Mouse (Mus musculus) layer of hippocampus, adult 11-12 months (tissue): ENCODE measurements around the gene H2-DMa.
"Not testable (repeated sequence)": the region's sequence is repeated elsewhere in the genome, so short reads cannot be mapped to it uniquely, and the experiment has no call there.

ENCODE experiments used
- DNase-seq: peaks from one replicate; pipeline ENCODE4 v3.0.0; 2022; ENCODE audit warnings: low spot score

Gene H2-DMa

DNA sequence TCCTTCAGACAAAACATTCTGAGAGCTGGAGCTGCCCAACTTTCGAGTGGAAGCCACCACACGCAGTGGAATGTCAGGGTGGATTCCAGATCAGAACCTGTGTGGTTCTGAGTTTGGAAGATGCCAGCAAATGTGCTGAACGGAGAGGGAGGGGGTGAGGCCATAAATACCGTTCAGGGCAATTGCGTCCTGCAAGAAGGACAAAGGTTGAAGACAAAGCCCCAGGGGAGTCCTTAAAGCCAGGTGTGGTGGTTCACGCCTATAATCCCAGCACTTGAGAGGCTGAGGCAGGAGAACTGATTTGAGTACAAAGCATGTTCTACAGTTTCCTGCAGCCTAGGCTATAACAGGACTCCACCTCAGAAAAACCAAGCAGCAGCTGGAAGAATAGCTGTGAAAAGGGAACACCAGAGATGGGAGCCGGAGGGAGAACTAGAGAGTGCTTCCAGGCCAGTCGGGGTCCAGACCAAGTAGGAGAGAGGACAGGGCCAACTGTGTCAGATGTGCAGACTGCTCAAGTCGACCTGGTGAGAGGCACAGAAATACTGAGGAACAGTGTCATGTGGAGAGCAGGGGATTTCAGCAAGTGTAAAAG lies 7.6 kb downstream of the H2-DMa start:
- DNase-seq, result no peak

DNA sequence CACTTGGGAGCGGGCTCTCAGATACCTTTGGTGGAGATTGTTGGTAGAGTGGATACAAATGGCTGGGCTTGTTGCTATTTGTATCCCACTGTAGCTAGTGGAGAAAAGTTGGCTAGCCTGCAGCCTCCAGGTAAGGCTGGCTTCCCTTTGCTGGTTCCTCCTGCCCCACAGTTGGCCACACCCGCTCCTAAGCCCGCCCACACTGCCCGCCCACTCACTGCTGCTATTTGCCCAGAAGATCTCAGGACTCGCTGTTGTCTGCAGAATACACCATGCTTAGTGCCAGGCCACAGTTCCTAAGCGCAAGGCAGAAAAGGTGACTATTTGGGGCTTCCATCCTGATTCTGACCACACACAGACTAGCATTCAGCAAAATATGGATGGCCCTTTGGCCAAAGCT lies 8.1 kb downstream of the H2-DMa start:
- peak; percentile 67 for DNase-seq

DNA sequence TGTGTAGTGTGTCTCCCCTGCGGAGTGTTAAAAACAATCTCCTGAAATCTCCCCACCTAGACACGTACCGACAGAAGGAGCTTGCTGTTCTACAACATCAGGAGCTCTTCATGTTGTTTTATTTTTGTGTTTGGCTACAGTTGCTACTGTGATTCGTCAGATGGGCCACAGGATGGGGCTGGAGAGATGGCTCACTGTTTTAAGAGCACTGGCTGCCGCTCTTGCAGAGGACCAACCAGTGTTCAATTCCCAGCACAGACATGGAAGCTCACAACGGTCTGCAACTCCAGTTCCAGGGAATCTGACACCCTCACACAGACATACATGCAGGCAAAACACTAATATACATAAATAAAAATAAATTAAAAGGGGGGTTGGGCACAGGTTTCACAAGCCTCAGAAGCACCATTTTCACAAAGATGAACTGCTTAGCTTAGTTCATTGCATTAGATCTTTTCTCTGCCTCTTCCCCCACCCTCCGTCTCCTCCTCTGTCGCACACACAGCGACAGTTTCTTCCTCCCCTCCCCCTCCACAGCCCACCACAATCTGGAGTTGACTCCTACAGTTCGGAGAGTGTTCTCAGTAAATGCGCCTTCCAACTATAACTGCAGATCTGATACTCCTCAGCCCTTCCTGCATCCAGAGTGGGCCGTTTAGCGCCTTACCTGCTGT lies 9.1 kb downstream of the H2-DMa start:
- no peak for DNase-seq

DNA sequence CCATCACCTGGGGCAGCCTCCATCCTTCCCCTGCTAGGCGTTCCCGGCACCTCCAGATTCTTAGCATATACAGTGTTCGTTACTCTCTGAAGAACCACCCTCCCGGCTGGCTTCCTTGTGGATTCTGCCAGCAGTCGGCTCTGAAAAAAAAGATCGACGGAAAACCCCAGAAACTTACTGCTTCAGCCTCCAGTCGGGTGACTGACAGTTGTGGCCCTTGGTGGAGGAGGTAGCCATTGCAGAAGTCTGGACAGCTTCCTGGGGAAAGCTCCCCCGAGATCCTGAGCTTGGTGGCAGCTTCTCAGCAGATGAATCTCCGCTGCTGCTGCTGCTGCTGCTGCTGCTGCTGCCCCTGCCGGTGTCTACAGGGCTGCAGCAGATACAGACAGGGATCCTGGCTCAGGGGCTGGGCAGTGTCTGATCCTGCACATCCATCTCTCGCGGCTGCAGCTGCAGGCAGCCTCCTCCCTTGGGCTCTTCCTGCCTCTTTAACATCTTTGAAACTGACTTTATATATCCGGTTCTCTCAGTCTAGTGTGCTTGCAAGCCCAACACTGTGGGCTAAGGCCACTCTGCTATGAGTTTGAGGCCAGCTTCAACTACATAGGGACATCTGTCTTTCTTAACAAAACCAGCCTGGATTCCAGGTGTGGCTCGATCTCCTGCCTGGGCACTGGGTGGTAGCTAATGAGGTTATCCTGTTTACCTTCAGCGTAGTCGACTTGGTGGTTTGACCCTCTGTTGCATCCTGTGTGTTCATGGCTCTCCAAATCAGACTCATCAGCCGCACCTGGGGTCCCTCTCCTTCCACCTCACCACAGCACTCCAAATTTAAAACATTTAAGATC lies 9.8 kb downstream of the H2-DMa start:
- no peak for DNase-seq

DNA sequence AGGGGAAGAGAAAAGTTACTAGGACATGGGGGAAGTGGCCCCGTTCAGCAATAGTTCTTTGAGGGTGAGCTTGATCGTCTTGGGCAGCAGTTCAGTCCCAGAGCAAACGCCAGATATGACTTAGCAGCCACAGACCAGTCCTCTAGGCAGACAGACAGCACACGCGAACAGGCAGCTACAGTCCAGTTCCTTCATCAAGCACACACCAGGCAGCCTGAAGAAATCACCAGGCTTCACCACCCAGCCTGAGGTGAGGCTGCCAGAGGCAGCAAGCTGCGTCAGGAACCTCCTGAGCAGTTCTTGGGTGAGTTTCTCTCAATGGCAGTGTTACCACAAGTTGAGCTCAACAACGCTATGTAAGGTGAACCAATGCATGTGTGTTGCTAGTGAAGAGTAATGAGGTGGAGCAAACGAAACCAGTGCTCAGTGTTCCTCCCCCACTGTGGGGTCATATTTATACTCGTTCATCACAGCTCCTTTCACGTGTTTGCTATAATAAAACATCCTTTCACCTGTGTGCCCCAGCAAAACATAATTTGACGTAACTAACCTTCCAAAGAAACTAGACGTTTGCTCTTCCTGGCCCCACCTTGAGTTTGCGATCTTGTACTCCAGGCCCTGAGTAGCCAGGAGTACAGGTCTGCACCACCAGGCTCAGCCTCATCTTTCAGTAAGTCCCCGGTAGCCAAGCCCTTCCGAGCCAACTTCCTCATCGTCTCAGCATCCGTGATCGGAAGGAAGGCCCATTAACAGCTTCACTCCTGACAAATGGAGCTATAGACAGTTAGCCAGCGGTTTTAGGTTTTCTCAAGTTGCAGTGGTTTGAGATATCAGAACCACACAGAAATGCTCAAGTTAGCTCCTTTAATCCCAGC lies 11.0 kb downstream of the H2-DMa start:
- DNase-seq, result no peak

DNA sequence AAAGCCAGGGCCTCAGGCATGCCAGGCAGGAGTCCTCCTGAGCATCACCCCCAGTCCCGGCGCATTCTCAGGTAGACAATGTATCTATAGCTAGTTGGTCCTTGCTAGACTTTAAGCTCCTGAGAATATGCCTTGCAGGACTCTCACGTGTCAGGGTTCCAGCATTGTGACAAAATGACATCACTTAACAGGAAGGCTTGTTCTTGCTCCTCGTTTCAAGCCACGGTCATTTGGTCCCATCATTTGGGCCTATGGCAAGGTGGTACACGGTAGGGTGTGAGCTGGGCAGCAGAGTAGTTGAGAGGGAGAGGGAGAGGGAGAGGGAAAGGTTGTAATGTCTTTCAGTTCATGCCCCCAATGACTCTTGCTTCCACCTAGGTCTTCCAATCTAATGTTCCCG lies 12.6 kb downstream of the H2-DMa start:
- DNase-seq, result no peak

DNA sequence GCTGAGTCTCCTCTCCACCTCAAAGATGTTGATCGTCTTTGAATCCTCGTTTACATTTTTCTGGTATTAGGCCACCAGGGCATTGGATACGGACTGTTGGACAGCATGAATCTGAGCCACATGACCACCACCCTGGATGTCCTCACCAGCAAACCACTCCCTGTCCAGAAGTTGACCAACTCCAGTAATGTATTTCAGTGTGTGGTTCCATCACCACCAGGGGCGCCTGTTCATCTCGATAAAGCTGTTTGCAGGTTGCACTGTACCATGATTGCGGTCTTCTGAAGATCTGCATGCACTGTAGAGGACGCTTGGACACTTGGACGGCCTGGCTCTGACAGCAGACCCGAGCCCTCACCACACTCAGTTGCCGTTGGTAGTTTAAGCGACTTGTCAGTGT lies 13.9 kb downstream of the H2-DMa start:
- DNase-seq, result no peak

DNA sequence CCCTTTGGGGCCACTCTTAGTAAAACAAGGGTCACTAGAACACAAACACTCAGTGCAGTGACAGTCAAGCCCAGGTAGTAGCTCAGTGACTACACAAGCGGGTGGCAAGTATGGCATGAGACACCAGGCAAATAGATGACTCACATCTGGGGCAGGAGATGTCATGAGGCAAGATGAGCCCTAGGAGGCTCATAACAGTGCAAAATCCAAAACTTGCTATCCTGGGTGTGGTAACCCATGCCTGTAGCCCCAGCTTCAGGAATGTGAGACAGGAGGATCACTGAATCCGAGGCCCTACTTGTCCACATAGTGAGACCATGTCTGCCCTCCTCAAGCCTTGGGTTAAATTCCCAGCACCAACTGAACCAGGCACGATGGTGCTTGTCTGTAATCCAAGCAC lies 15.1 kb downstream of the H2-DMa start:
- DNase-seq, result peak; percentile 7

DNA sequence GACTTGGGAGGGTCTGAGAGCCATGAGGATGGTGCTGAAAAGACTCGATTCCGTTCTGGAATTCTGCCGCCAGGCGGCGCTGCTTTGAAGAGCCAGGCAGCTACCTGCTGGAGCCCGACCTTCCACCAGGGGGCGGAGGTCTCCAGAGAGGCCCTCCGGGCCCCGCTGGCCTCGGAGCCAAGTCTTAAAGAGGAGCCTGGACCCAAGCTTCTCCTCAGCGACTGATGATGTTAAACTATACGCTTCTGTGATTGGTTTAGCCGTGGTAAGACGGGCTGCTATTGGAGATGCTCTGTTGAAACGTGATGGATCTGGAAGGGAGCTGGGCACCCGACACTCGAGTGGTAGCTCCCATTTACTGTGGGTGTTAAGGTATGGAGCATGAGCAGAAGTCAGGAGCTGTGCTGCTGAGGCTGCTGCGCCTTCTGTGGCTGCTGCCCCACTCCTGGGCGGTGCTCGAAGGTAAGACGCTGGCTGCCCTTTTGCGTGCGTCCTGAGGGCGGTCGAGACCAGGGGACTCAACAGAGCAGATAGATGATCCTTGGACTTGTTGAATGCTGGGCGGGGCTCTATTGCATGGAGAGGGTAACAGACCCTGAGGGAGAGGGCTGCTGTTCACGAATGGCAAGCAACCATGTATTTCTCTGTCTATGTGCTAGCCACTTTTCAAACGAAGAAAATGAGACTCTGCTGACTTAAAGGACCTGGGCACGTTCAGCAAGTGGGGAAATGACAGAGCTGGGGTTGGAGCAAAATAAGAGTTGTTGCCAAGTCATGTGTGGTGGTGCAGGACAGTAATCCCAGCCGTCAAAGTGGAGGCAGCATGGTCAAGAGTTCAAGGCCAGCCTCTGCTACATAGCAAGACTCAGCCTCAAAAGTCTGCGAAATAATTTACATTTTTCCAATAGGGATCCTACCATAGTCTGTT lies 16.2 kb downstream of the H2-DMa start:
- peak; percentile 99 for DNase-seq

DNA sequence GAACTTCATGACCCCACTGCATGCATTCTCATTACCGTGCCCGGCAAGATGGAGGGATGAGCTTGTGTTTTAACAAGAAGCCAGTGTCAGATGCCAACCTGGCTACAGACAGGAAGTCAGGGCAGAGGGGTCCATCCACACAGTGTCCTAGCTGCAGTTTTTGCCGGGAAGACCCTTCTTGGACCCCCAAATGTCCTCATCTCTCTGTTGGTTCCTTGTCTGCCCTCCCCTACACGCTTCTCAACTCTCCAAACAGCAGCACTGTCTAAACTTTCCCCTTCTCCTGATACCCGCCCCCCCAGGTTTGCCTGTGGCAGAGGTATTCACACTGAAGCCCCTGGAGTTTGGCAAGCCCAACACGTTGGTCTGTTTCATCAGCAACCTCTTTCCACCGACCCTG lies 18.3 kb downstream of the H2-DMa start:
- no peak for DNase-seq

DNA sequence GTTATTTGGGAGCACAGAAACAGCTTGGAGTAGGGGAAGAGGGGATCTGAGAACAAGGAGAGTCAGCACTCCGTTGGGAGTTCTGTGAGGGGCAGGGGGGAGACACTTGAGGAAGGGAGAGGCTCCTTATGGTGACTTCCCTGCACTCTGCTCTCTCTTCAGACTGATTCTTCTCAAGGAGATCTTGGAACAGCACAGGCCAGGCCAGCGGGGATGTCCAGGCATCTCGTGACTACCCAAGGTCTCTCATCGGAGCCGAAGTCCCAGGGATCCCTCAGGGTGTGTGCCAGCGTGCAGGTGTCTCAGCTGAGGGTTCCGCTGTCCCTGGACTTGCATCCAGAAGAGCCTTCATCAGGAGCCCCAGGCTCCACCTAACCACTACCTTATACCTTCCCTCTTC lies 19.3 kb downstream of the H2-DMa start:
- no peak for DNase-seq

DNA sequence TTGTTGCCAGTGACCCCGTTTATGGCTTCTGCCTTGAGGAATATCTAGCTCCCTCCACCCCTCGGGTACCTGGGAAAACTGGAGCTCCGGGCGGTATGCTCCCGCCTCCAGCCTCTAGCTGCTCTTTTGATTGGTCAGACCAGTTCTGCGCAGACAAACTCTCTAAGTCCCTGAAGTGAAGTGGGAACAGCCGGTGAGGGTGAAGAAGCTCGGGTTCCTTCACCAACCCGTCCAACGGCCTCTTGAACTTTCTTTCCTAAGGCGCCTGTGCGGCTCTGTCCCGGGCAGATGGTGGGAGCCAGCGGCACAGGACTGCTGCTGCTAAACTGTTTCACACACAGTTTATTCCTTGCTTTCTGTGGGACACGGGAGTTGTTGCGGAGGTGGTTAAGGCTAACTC lies 20.1 kb downstream of the H2-DMa start:
- DNase-seq, result peak; percentile 12

DNA sequence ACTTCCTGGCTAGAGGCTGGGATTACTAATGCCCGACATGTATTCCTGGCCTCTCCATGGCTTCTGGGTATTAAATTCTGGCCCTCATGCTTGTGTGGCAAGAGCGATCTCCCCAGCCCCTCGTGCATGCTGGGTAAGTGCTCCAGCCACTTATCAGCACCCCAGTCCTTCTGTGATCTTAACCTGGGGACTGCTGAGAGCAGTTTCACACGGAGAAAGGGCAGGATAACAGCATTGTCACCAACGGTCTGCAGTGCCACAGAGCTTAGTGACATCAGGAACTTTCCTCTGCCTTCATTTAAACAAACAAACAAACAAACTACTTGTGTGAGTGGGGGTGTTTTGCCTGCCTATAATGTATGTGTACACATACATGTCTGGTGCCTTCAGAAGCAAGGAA lies 20.9 kb downstream of the H2-DMa start:
- no peak for DNase-seq

DNA sequence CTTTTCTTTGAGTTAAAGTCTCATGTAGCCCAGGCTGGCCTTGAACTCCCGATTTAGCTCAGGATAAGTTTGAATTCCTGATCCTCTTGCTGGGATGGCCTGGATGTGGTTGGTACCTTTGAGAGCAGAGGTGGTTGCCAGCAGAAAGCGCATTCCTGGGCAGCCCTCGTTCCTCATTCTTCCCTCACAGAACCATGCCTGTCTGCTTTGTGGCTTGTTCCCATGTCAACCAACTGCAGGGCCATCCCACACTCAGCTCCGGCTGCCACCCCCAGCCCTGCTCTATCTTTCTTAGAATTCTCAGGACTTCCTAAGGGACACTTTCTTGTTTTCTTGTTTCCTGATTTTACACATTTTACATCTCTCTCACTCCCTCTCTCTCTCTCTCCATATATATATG lies 22.1 kb downstream of the H2-DMa start:
- peak; percentile 62 for DNase-seq

DNA sequence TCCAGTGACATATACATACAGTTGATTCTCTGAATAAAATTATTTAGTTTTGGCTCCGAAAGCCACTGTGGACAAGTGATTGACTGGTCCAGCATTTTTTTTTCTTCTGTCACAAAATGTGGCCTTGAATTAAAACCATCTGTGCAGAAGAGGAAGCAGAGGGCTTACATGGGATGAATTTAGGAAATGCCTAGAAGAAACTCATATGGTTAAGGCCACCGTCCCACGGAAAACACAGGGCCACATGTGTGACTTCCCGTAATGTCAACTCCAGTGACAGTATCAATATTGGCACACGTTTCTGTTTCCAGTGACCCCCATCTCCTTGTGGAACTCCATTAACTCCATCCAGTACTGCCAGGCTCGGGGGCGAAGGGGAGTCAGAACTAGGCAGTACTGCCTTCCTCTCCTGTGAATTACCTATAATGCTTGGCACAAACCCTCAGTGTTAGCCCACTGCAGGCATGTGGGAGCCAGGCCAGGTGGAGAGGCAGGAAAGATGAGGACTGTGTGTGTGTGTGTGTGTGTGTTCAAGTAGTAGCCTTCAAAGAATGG lies 23.2 kb downstream of the H2-DMa start:
- DNase-seq, result peak; percentile 14

DNA sequence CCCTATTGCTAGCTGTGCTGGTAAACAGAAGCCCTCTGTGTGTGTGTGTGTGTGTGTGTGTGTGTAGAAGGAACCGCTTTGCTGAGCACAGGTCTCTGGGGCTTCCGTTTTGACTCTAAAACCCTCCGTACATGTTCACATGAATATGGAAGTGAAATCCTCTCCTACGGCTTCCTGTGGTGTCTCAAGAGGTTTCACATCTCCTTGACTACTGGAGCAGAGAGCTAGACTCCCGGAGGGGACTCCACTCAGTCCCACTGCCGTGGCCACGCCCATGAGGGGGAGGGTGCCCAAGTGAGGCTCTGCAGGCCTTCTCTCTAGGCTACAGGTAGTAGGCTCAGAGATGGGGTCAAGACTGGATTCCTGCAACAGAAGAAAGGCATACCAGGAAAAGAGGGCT lies 23.7 kb downstream of the H2-DMa start, which contains the start of gene H2-DMb2:
H2-DMb2 (plus strand) TSS at position 275 of the 400 bp plus-strand sequence.
- DNase-seq, result peak; percentile 69

DNA sequence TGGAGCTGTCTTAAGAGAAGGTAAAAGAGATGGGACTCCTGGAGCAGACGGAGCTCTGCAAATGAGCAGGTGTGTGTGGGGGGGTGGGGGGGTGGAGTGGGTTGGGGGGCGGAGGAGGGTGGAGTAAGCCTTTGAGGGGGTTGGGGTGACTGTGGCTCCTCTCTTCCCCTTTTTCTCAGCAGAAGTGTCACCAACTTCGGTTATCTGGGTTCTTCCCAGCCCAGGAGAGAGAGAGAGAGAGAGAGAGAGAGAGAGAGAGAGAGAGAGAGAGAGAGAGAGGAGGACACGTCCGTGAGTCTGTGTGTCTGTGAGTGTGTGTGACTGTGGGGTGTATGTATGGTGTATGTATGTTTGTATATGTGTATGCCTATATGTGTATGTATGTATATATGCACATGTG lies 24.1 kb downstream of the H2-DMa start:
- no peak for DNase-seq

DNA sequence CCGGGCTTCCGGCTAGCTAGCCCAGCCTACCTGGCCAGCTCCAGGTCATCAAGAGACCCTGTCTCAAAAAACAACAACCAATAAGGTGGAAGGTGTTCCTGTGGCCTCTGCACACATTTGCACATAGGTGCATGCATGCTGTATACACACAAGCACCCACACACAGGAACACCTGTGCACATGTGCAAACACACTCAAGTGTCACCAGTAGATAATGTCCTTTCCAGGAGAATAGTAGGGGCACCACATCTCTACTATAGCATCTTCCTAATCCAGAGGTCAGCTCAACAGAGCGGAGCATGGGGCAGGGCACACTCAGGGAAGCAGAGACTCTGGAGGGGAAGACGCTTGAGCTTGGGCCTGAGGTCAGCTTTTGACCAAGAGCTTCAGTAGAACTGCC lies 24.9 kb downstream of the H2-DMa start:
- DNase-seq, result not testable (repeated sequence)

DNA sequence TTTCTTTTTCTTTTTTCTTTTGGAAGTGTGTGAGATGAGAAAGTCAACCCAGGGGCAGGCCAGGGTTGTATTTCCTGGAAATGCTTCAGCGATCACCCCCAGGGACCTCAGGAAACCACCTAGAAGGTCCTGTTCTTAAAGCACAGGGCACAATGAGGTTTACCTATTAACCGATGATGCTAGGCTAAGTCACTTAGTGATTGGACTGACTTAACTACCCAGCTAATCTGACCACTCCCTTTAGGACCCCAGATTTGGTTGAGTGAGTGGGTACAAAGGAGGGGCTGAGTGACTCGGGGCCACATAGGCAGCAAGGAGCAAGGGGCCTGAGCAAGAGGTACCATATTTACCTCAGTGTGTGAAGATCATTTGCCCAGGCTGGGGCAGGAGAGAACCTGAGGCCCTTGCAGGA lies 25.6 kb downstream of the H2-DMa start:
- DNase-seq, result no peak

DNA sequence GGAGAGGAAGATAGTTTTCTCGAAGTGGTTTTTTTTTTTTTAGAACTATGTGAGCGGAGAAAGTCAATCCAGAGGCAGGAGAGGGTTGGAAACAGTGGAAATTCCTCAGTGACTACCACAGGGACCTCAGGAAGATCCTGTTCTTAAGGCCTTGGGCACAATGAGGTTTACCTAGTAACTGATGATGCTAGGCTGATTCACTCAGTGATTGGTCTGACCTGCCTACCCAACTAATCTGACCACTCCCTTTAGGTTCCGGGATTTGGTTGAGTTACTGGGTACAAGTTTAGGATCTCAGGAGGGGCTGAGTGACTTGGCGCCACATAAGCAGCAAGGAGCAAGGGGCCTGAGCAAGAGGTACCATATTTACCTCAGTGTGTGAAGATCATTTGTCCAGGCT lies 33.6 kb downstream of the H2-DMa start, which contains the start of gene H2-DMb1:
H2-DMb1 (plus strand) TSS at position 150 of the 400 bp plus-strand sequence.
- DNase-seq, result peak; percentile 78

DNA sequence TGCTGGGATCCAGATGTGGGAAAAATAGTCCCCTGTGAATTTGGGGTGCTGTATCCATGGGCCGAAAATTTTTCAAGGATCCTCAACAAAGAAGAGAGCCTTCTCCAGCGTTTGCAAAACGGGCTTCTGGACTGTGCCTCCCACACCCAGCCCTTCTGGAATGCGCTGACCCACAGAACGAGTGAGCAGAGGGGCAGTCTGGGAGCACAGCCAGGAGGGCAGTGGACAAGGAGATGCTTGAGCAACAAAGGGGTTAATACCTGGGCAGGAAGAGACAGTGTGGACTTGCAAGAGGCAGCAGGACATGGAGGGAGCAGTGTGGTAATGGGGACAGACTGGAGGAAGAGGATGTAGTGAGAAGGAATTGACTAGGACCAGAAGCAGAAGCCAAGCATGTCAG lies 36.2 kb downstream of the H2-DMa start:
- DNase-seq, result no peak
